Mouse (Mus musculus): Measurements from ENCODE around the gene Rab37. TPM values are rescaled to one million over a fixed set of nuclear protein-coding genes. Genes with fewer than 3 reads are reported as not detected.

Rab37 gene
- polyA plus RNA-seq, 1 experiment from 2014 or later = 0.85 TPM

- H3K27me3 ChIP-seq (replicated peaks; ENCODE audit: control insufficient read depth, insufficient read depth, low read length) = no peaks in the 10 kb centered on the region
- no peaks in the 10 kb centered on the region for H3K36me3 ChIP-seq (ENCODE audit: control insufficient read depth, insufficient read depth)
- H3K9me3 ChIP-seq (ENCODE audit: control insufficient read depth, low read length) = no peaks in the 10 kb centered on the region
- H3K4me3 ChIP-seq (replicated peaks; ENCODE audit: low read length) = no peak overlapping the region
- H3K4me1 ChIP-seq (replicated peaks; ENCODE audit: control insufficient read depth, insufficient read depth, low read length) = peaks cover 16% of the 10 kb centered on the region
- no peak overlapping the region for H3K4me2 ChIP-seq (ENCODE audit: low read length)
- no peak overlapping the region for H3K27ac ChIP-seq (ENCODE audit: low read length)
- no peak overlapping the region for H3K9ac ChIP-seq (replicated peaks; ENCODE audit: low read depth, low read length)
- ATAC-seq = no peak
- 93% methylated on average over 6 of the region's 6 CpGs for whole genome bisulfite sequencing
Measured at GRCm38 (mm10) chr11:115189304-115189703, 98.1 kb downstream of the Rab37 start.

GRCm38 (mm10) chr11:115192180-115192579 lies 100.9 kb downstream of the Rab37 start:
- Histone ChIP-seq H3K9me3 (ENCODE audit: control insufficient read depth, low read length) (no peaks in the 10 kb centered on the region), H3K4me2 (ENCODE audit: low read length) (no peak overlapping the region), H3K27ac (ENCODE audit: low read length) (no peak overlapping the region), H3K27me3 (replicated peaks; ENCODE audit: control insufficient read depth, insufficient read depth, low read length) (no peaks in the 10 kb centered on the region), H3K4me1 (replicated peaks; ENCODE audit: control insufficient read depth, insufficient read depth, low read length) (peaks cover 10% of the 10 kb centered on the region), H3K9ac (replicated peaks; ENCODE audit: low read depth, low read length) (no peak overlapping the region), H3K4me3 (replicated peaks; ENCODE audit: low read length) (no peak overlapping the region), H3K36me3 (ENCODE audit: control insufficient read depth, insufficient read depth) (no peaks in the 10 kb centered on the region)
- ATAC-seq = no peak
- WGBS = 82% methylated on average over 9 of the region's 9 CpGs

- Histone ChIP-seq H3K4me1 (replicated peaks; ENCODE audit: control insufficient read depth, insufficient read depth, low read length) (no peaks in the 10 kb centered on the region), H3K27me3 (replicated peaks; ENCODE audit: control insufficient read depth, insufficient read depth, low read length) (no peaks in the 10 kb centered on the region), H3K9ac (replicated peaks; ENCODE audit: low read depth, low read length) (no peak overlapping the region), H3K27ac (ENCODE audit: low read length) (no peak overlapping the region), H3K36me3 (ENCODE audit: control insufficient read depth, insufficient read depth) (0 out of 2 replicates have a peak, but pooled peaks cover 2% of the 10 kb centered on the region), H3K9me3 (ENCODE audit: control insufficient read depth, low read length) (no peaks in the 10 kb centered on the region), H3K4me3 (replicated peaks; ENCODE audit: low read length) (no peak overlapping the region), H3K4me2 (ENCODE audit: low read length) (no peak overlapping the region)
- no peak for ATAC-seq
- WGBS = 92% methylated on average over 6 of the region's 6 CpGs
Measured at GRCm38 (mm10) chr11:115194693-115195092, 103.5 kb downstream of the Rab37 start.

GRCm38 (mm10) chr11:115195933-115196332 lies 104.7 kb downstream of the Rab37 start:
- H3K4me1 ChIP-seq (replicated peaks; ENCODE audit: control insufficient read depth, insufficient read depth, low read length) = no peaks in the 10 kb centered on the region
- H3K9ac ChIP-seq (replicated peaks; ENCODE audit: low read depth, low read length) = no peak overlapping the region
- WGBS = 88% methylated on average over 5 of the region's 5 CpGs
- no peak overlapping the region for H3K27ac ChIP-seq (ENCODE audit: low read length)
- no peak overlapping the region for H3K4me2 ChIP-seq (ENCODE audit: low read length)
- 0 out of 2 replicates have a peak, but pooled peaks cover 3% of the 10 kb centered on the region for H3K36me3 ChIP-seq (ENCODE audit: control insufficient read depth, insufficient read depth)
- ATAC-seq = no peak
- no peaks in the 10 kb centered on the region for H3K27me3 ChIP-seq (replicated peaks; ENCODE audit: control insufficient read depth, insufficient read depth, low read length)
- no peak overlapping the region for H3K4me3 ChIP-seq (replicated peaks; ENCODE audit: low read length)
- H3K9me3 ChIP-seq (ENCODE audit: control insufficient read depth, low read length) = no peaks in the 10 kb centered on the region

- WGBS = 89% methylated on average over 8 of the region's 8 CpGs
- no peak overlapping the region for H3K4me2 ChIP-seq (ENCODE audit: low read length)
- no peaks in the 10 kb centered on the region for H3K4me1 ChIP-seq (replicated peaks; ENCODE audit: control insufficient read depth, insufficient read depth, low read length)
- no peak overlapping the region for H3K27ac ChIP-seq (ENCODE audit: low read length)
- H3K36me3 ChIP-seq (ENCODE audit: control insufficient read depth, insufficient read depth) = peaks cover 7% of the 10 kb centered on the region; the same call in 1 of the 2 replicates
- H3K9ac ChIP-seq (replicated peaks; ENCODE audit: low read depth, low read length) = no peak overlapping the region
- H3K27me3 ChIP-seq (replicated peaks; ENCODE audit: control insufficient read depth, insufficient read depth, low read length) = no peaks in the 10 kb centered on the region
- no peak overlapping the region for H3K4me3 ChIP-seq (replicated peaks; ENCODE audit: low read length)
- no peak for ATAC-seq
- H3K9me3 ChIP-seq (ENCODE audit: control insufficient read depth, low read length) = no peaks in the 10 kb centered on the region
Measured at GRCm38 (mm10) chr11:115197558-115197957, 106.3 kb downstream of the Rab37 start.

- 54% methylated on average over 12 of the region's 12 CpGs for WGBS
- H3K27me3 ChIP-seq (replicated peaks; ENCODE audit: control insufficient read depth, insufficient read depth, low read length) = no peaks in the 10 kb centered on the region
- no peaks in the 10 kb centered on the region for H3K4me1 ChIP-seq (replicated peaks; ENCODE audit: control insufficient read depth, insufficient read depth, low read length)
- H3K4me2 ChIP-seq (ENCODE audit: low read length) = no peak overlapping the region
- H3K36me3 ChIP-seq (ENCODE audit: control insufficient read depth, insufficient read depth) = peaks cover 7% of the 10 kb centered on the region; the same call in 1 of the 2 replicates
- no peak overlapping the region for H3K9ac ChIP-seq (replicated peaks; ENCODE audit: low read depth, low read length)
- ATAC-seq = no peak
- H3K27ac ChIP-seq (ENCODE audit: low read length) = no peak overlapping the region
- no peak overlapping the region for H3K4me3 ChIP-seq (replicated peaks; ENCODE audit: low read length)
- no peaks in the 10 kb centered on the region for H3K9me3 ChIP-seq (ENCODE audit: control insufficient read depth, low read length)
Measured at GRCm38 (mm10) chr11:115198932-115199384, 107.7 kb downstream of the Rab37 start.

- Histone ChIP-seq H3K9ac (replicated peaks; ENCODE audit: low read depth, low read length) (no peak overlapping the region), H3K4me2 (ENCODE audit: low read length) (no peak overlapping the region), H3K4me3 (replicated peaks; ENCODE audit: low read length) (no peak overlapping the region), H3K27ac (ENCODE audit: low read length) (no peak overlapping the region), H3K4me1 (replicated peaks; ENCODE audit: control insufficient read depth, insufficient read depth, low read length) (no peaks in the 10 kb centered on the region), H3K36me3 (ENCODE audit: control insufficient read depth, insufficient read depth) (peaks cover 10% of the 10 kb centered on the region; the same call in 1 of the 2 replicates), H3K9me3 (ENCODE audit: control insufficient read depth, low read length) (no peaks in the 10 kb centered on the region), H3K27me3 (replicated peaks; ENCODE audit: control insufficient read depth, insufficient read depth, low read length) (no peaks in the 10 kb centered on the region)
- ATAC-seq = no peak
- WGBS = 91% methylated on average over 4 of the region's 4 CpGs
Measured at GRCm38 (mm10) chr11:115200520-115200919, 109.3 kb downstream of the Rab37 start.

- Histone ChIP-seq H3K4me1 (replicated peaks; ENCODE audit: control insufficient read depth, insufficient read depth, low read length) (no peaks in the 10 kb centered on the region), H3K4me2 (ENCODE audit: low read length) (no peak overlapping the region), H3K27me3 (replicated peaks; ENCODE audit: control insufficient read depth, insufficient read depth, low read length) (no peaks in the 10 kb centered on the region), H3K9me3 (ENCODE audit: control insufficient read depth, low read length) (no peaks in the 10 kb centered on the region), H3K9ac (replicated peaks; ENCODE audit: low read depth, low read length) (no peak overlapping the region), H3K36me3 (ENCODE audit: control insufficient read depth, insufficient read depth) (peaks cover 13% of the 10 kb centered on the region; the same call in 1 of the 2 replicates), H3K4me3 (replicated peaks; ENCODE audit: low read length) (no peak overlapping the region), H3K27ac (ENCODE audit: low read length) (no peak overlapping the region)
- ATAC-seq = peak; percentile 93
- 18% methylated on average over 12 of the region's 12 CpGs for WGBS
Measured at GRCm38 (mm10) chr11:115202316-115202715, 111.1 kb downstream of the Rab37 start.

GRCm38 (mm10) chr11:115202756-115203155 lies 111.5 kb downstream of the Rab37 start:
- Histone ChIP-seq H3K4me3 (replicated peaks; ENCODE audit: low read length) (no peak overlapping the region), H3K4me1 (replicated peaks; ENCODE audit: control insufficient read depth, insufficient read depth, low read length) (no peaks in the 10 kb centered on the region; the same call in 1 of the 2 replicates), H3K9ac (replicated peaks; ENCODE audit: low read depth, low read length) (no peak overlapping the region), H3K9me3 (ENCODE audit: control insufficient read depth, low read length) (no peaks in the 10 kb centered on the region), H3K36me3 (ENCODE audit: control insufficient read depth, insufficient read depth) (peaks cover 13% of the 10 kb centered on the region; the same call in 1 of the 2 replicates), H3K27ac (ENCODE audit: low read length) (no peak overlapping the region), H3K4me2 (ENCODE audit: low read length) (no peak overlapping the region), H3K27me3 (replicated peaks; ENCODE audit: control insufficient read depth, insufficient read depth, low read length) (no peaks in the 10 kb centered on the region)
- WGBS = 92% methylated on average over 9 of the region's 9 CpGs
- ATAC-seq = 0 out of 2 replicates have a peak, but pooled peaks have one; percentile 37

- no peaks in the 10 kb centered on the region for H3K9me3 ChIP-seq (ENCODE audit: control insufficient read depth, low read length)
- ATAC-seq = no peak
- WGBS = 70% methylated on average over 12 of the region's 12 CpGs
- peaks cover 4% of the 10 kb centered on the region for H3K4me1 ChIP-seq (replicated peaks; ENCODE audit: control insufficient read depth, insufficient read depth, low read length)
- H3K27me3 ChIP-seq (replicated peaks; ENCODE audit: control insufficient read depth, insufficient read depth, low read length) = no peaks in the 10 kb centered on the region
- H3K4me2 ChIP-seq (ENCODE audit: low read length) = no peak overlapping the region
- H3K27ac ChIP-seq (ENCODE audit: low read length) = no peak overlapping the region
- no peak overlapping the region for H3K9ac ChIP-seq (replicated peaks; ENCODE audit: low read depth, low read length)
- no peak overlapping the region for H3K4me3 ChIP-seq (replicated peaks; ENCODE audit: low read length)
- H3K36me3 ChIP-seq (ENCODE audit: control insufficient read depth, insufficient read depth) = peaks cover 6% of the 10 kb centered on the region; the same call in 1 of the 2 replicates
Measured at GRCm38 (mm10) chr11:115208126-115208525, 116.9 kb downstream of the Rab37 start.
